Mouse (Mus musculus): ENCODE measurements around the gene Stard7.
A peak's percentile ranks its signal among the peaks of the same experiment; 100 is the strongest.

The Stard7 gene

DNA sequence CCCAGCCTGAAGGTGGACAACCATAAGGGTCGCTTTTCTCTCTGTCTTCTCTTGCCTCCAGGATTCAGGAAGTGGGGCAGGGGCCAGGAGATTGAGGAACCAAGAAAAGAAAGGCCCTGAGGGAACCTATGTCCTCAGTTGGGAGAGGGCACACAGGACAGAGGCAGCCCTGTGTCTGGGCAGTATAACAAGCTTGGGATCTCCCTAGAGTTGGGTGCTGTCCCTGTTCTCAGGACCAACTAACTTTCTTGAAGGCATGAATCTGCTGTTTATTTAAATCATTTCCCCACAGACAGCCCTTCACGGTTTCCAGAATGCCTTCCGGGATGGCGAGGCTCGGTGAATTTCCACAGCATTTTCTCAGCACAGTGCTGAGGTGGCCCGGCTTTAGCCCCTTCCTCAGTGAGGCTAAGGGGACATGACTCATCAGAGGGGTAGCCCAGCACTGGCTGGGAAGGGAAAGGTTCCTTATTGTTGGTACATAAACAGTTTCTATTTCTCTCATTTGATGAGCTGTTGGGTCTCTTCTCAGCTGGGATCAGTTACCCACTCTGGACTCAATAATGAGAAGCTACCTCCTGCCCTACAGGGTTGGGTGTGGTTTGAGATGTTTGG, 52.8 kb downstream of the Stard7 start:
- DNase-seq (ENCODE audit: low spot score in 2 of 2), result no peak

DNA sequence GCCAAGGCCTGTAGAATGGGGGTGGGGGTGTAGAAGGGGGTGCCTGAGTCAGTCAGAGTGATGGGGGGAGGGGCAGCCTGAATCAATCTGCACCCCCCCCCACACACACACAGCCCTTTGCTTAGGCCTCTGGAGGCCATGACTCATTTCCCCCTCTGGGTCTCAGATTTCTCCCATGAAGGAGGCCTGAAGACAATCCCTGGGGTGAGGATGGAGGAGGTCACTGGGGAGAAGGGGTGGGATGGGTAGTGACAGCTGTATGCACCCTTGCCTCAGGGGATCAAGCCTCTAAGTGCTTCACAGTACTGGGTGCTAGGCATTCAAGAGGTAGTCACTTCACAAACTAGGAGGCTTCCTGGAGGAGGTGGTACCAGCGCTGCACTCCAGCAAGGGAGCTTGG, 53.6 kb downstream of the Stard7 start:
- DNase-seq (ENCODE audit: low spot score in 2 of 2), result no peak

DNA sequence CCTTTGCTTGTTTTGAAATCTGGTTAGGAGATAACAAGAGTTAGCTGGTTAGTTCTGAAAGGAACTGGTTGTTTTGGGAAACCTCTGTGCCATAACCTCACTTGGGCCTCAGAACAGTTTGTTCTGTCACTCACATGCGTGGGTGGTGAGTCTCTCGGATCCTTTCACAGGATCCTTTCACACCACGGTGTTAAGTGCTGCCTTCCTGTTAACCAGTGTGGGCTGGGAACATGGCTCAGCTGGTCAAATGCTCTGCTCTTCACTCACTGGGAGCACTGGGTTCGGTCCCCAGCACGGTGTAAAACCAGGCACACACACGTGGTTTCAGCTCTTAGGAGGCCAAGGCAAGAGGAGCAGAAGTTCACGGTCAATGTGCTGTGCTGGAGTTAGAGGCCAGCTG, 54.4 kb downstream of the Stard7 start:
- DNase-seq (ENCODE audit: low spot score in 2 of 2), result no peak

DNA sequence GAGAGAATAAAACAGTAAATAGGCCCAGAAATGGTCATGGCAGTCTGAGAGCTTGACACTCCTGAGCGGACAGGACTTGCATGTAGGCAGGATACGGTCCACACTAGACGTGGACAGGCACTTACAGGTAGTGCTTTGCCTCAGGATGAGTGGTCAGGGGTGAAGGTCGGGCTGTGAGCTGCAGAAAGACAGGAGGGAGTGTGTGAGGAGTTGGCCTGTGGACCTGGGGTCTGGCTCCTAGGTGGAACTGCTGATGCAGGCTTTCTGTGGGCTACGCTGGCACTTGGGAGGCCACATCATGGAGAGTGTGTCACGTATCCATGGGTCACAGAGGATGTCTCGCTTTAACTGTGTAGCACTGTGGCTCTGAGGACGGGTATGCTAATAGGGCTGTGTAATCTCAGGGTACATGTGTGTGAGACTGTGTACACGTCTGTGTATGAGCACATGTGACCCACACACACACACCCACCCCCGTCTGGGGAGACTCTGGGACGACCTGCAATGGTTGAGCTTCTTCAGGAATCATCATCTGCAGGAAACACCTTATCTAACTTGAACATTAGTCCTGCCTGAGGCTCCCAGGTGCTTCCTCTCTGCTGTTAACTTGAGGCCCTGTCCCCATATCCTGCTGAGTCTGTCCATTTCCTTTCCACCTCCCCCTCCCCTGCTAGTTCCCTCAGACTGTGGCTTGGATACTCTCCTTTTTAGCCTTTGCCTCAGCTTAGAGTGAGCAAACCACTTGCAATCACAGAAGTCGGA, 58.3 kb downstream of the Stard7 start:
- DNase-seq (ENCODE audit: low spot score in 2 of 2), result no peak

DNA sequence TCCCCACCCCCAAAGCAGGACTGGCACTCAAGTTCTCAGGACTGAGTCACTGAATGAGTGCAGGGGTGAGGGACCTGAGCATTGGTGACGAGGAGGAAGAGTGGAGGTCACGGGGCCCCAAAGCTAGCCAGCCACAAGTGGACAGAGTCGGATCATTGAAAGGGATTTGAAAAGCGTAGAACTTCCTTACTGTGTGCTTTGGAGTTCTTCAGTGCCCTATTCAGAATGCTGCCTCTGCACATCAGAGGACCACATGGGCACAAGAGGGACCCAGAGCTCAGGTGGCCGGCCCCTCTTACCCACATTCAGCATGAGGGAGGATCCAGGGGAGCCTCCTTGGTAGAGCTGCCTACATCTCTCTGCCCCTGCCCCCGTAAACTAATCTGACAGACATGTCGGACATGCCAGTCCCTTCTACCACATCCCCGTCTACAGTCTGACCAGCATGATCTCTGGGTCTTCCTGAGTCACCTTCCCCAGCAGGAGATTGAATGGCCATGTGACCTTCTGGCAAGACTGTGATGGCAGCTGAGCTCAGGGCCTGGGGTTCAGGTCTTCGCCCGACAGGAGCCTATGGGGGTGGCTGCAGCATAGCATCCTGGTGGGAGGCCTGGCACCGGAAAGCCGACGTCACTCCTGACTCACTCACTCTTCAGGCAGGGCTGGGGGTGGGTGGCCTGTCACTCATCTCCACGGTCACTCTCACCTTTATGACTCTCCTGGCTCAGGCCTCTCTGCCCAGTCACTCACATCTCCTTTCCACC, 63.0 kb downstream of the Stard7 start:
- no peak for DNase-seq (ENCODE audit: low spot score in 2 of 2)

DNA sequence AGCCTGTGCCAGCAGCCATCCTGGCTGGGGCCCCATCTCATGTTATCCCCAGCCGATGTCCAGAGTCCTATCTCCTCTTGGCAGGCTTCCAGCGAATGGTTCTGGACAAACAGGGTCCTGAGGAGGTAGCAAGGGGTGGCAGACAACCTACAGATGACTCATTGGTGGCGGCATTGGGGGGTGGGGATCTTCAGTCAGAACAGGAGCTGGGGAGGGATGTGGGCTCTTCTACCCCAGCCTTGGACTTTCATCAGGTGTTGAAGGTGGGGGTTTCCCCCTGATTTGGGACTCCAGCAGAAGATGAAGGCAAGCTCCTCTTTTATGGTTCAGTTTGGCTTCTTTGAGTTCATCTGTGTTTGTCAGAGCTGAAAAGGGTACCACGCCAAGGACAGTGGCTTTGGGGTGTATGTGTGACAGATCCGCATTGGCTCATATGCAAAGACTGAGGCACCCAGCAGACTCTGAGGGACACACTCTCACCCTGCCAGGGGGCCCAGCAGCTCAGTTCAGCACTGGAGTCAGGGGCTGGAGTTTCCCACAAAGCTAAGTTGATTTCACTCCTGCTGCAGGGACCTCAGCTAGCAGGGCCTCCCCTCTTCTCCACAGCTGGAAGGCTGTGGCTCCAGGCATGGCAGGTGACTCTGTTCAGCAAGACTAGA, 64.1 kb downstream of the Stard7 start:
- peak in 1 of 2 experiments; percentile 25 for DNase-seq (ENCODE audit: low spot score in 2 of 2)

DNA sequence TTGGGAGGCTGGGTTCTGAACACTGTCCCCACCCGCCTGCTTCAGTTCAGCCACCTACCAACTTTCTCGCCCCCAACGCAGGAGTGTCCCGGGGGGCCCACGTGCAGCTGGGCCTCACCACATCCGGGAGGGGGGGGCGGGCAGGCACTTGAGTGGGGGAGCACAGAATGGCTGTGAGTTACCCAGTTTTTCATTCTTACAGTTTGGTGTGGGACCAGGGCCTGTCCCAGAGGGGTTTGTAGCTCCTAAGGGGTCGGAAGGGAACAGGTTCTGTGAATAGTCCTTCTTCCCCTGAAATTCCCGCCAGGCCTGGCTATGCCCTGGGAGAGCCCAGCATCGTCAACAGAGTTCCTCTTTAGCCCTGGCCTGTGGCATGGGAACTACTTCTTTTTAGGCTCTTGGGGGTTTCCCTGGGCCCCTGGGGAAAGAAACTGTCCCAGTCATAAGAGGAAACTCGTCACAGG, 65.1 kb downstream of the Stard7 start:
- DNase-seq (ENCODE audit: low spot score in 2 of 2), result peak; percentile 57 to 70

DNA sequence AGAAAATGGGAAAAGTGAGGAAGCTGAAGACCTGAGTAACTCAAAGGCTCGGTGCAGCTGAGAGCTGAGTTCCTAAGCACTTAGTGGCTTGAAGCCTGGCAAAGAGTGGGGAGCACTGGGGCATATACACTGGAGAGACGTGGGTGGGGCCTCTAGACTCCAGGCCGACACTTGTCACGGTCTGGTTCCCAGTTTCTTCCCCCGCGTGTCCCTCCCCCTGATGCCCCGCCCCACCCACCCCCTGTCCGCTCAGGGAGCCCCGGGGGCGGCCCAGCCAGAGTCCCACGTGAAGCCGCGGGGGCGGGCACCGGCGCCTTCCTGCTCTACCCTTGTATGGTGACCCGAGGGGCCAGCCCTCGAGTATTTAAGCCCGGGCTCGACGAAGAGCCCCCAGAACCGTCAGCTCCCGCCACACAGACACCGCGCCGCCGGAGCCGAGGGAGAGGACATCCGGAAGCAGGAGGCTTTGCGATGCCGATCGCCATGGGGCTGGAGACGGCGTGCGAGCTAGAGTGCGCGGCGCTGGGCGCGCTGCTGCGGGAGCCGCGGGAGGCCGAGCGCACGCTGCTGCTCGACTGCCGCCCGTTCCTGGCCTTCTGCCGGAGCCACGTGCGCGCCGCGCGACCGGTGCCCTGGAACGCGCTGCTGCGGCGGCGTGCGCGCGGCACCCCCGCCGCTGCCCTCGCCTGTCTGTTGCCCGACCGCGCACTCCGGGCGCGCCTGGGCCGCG, 65.9 kb downstream of the Stard7 start, which contains the start of gene Dusp2:
Gene Dusp2 (plus strand): TSS at position 393 of the 730 bp plus-strand sequence.
- peak; percentile 88 to 94 for DNase-seq (ENCODE audit: low spot score in 2 of 2)

DNA sequence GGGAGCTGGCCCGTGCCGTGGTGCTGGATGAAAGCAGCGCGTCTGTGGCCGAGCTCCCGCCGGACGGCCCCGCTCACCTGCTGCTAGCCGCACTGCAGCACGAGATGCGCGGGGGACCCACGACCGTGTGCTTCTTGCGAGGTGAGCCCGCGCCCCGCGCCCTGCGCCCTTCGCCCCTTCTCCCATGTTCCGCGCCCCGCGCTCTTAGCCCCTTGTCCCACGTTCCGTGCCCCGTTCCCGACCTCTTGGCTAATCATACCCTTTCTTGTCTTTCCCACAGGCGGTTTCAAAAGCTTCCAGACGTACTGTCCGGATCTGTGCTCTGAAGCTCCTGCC, 66.4 kb downstream of the Stard7 start:
- DNase-seq (ENCODE audit: low spot score in 2 of 2), result no peak

DNA sequence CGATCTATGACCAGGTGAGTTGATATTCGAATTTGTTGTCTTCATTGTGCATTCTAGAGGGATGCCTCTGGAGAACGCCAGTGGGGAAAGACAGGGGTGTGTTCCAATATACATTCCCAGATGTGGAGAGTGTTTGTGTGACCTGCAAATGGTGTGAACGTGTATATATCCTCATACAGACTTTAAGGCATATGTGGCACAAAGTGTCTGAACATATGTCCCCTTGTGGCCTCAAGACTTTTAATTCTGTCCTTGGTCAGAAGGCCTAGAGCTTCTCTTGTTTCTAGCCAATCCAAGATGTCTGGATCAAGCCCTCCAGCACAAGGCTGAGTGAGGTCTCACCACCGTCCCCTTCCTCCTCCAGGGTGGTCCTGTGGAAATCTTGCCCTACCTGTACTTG, 66.9 kb downstream of the Stard7 start:
- no peak for DNase-seq (ENCODE audit: low spot score in 2 of 2)

DNA sequence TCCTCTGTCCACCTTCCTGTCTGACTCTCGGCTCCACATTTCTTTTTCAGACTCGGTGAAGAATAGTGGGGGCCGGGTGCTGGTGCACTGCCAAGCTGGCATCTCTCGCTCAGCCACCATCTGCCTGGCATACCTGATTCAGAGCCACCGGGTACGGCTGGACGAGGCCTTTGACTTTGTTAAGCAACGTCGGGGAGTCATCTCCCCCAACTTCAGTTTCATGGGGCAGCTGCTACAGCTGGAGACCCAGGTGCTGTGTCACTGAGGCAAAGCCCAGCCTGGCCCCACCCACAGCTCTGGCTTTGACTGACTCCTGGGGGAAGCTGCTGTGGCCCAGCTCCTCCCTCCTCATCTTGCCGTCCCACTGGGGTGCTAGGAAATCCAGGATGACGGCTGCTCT, 67.5 kb downstream of the Stard7 start:
- peak in 1 of 2 experiments; percentile 42 for DNase-seq (ENCODE audit: low spot score in 2 of 2)

DNA sequence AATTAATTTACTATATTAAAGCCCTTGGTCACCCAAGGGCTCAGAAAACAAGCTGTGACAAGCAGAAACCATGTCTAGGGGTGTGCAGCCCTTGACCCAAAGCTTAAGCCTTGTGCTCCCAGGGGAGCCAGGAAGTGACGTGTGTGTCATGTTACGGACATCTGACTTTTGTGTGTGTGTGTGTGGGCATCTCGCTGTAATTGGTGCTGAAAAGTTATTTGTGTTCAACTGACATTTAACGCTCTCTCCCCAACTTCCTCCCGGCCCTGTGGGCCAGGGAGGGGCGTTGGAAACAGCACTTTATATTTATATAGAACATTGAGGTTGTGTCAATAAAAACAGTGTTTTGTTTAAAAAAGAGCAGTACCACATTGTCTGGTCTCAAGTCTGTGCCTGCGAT, 68.0 kb downstream of the Stard7 start:
- peak in 1 of 2 experiments; percentile 46 for DNase-seq (ENCODE audit: low spot score in 2 of 2)

DNA sequence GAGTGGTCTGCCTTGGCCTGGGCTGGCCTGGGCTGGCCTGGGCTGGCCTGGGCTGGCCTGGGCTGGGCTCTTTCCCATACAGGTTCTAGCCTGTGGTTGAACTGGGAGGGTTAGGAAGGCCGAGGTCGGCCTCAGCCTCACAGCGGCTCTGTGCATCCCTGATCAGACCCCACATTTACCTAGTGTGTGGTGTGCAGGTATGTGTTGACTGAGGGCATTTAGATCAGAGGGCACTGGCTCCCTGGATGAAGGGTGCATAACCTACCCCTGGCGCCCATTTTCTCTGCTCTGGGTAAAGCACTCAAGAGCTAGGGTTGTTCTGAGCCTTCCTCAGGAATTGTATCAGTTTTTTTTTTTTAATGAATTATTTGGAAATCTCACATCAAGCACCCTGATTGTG, 68.4 kb downstream of the Stard7 start, which contains the start of gene Astl:
Gene Astl (plus strand): TSS at position 224 of the 400 bp plus-strand sequence.
- no peak for DNase-seq (ENCODE audit: low spot score in 2 of 2)

DNA sequence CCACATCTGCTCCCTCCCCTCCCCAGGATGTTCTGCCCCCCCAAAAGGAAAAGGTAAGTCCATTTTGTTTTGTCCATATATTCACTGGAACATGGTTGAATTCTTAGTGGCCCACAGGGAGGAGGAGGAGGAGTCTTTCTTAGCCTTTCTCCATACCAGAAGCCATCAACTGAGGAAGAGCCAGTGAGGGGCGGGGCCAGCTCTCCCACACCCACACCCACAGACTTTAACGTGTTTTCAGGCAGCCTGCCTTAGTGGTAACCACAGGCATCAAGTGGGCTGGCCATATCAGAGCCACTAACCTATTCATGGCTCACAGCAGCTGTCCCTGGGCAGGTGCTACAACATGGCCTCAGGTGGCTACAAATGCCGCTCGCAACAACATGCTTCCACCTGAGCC, 68.8 kb downstream of the Stard7 start:
- no peak for DNase-seq (ENCODE audit: low spot score in 2 of 2)

DNA sequence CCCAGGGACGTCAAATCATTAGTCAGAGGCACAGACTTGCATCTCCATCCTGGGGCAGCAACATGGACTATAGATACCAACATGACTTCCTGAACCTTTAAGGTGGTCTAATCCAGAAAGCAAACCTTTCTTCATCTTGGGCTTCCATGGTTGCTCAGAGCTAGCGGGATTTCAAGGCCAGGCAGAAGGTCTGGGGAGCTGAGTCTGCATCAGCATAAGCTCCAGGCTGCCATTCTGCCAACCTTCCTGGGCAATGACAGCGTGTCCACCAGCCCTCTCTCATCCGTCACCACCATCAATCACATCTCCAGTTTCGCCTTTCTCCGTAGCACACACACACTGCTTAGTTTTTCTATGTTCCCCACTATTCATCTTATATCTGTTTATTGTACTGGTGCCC, 69.2 kb downstream of the Stard7 start:
- no peak for DNase-seq (ENCODE audit: low spot score in 2 of 2)

DNA sequence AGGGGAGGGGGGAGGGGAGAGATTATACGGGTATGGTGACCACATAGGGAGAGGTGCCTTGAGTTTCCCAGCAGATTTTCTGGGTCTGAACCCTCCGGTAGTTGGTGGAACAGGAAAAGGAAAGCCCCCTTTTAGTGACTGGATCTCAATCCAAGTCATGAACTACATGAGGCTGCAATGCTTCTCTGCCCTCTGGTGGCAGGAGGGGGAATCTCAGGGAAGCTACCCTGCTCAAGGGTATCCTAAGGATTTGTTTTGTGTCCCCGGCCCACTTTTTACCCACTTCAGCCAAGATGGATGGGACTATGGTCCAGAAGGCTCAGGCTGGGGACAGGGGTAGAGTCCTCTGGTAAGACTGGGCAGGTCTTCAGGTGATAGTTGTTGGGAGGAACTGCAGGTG, 71.1 kb downstream of the Stard7 start:
- DNase-seq (ENCODE audit: low spot score in 2 of 2), result peak; percentile 42 to 68

DNA sequence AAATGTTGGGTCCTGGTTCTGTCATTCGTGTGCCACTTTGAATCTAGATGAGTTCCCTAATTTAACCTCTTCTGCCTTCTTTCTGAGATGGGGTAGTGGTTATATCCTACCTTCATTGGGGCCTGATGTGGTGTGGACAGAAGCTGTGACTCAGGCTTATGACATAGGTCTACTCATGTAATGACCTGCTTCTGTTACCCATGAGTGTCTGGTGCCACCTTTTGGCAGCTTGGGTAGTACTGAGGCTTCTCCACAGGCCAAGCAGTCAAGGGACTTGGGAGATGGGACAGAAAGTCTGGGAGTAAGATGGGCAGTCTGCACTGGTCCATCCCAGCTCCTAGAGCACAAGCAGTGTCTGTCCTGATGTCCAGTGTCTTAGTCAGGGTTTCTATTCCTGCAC, 76.3 kb downstream of the Stard7 start:
- no peak for DNase-seq (ENCODE audit: low spot score in 2 of 2)

DNA sequence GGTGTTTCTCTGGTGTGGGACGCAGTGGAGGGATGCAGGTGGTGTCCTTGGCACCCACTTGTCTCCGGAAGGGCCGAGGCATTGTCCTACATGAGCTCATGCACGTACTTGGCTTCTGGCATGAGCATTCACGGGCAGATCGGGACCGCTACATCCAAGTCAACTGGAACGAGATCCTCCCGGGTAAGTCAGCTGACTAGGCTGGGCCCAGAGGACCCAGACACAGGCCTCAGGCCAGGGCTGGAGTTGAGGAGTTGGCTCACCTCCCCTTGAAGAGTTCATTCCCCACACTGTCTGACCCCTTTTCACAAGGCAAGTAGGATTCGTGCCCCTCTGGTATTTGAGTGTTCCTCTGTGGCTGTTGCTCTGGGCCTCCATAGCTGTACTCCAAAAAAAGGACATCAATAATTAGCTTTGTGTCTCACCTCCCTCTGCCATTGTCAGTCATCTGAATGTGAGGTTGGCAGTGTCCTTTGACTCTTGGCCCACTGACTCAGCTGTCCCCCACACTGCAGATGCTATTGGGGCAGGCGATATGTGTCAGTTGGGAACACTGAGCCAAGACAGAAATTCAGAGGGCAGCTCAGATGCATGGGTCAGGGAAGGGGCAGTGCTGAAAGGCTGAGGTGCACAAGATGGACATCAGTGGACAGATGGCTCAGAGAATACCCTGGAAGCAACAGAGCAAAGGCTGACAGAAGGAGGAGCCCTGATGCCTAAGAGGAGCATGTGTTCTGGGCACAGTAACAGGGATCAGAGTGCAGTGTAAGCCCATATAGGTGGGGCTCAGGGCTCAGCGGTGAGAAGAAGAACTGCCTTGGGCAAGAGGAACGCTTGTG, 77.3 kb downstream of the Stard7 start:
- DNase-seq (ENCODE audit: low spot score in 2 of 2), result no peak
